ENCODE assay signal across 30 mouse cellular contexts in genomic region chr16:21168730-21169129, GRCm38 (mm10). TPM values are rescaled to one million over a fixed set of nuclear protein-coding genes. Genes with fewer than 3 reads are reported as not detected.
DNase-seq lines count a peak whose midpoint lies in the region; ATAC-seq and TF ChIP-seq lines count a peak whose summit lies in the region.
"Had no signal": no experiment of that assay in that cellular context is flagged by ENCODE, and none has a peak within 500 bp of the region (broad histone marks: within the 10 kb centered on the region; RNA-seq: fewer than 3 reads in every experiment).

No protein-coding gene starts in this region.

- DNase-seq in frontal cortex, postnatal 25 days (ENCODE audit: low spot score in 2 of 2): no peak
- no peak for DNase-seq in left cerebral cortex, adult 2 months (ENCODE audit: extremely low spot score in 1 of 2, low spot score in 2 of 2)
- DNase-seq in left cerebral cortex, postnatal 10 days (ENCODE audit: extremely low spot score in 1 of 2, low spot score in 2 of 2): no peak
- DNase-seq in right cerebral cortex, adult 18-20 months: peak; percentile 43
- DNase-seq in right cerebral cortex, postnatal 14 days: no peak
- DNase-seq: adrenal gland, postnatal 10 days; adrenal gland, postnatal 36 days; cerebellum, adult 11 months; cerebellum, adult 2 months; cerebellum, adult 9-11 months; cerebellum, postnatal 25 days; forebrain, postnatal 0 days; gastrocnemius, postnatal 10 days; gastrocnemius, postnatal 36 days; heart, adult 2 months; heart, postnatal 14 days; heart, postnatal 4 days had no signal

- H3K4me3 ChIP-seq in left cerebral cortex, adult 2 months: no peak overlapping the region
- H3K4me3 ChIP-seq: embryonic facial prominence, embryonic 12.5 days; embryonic facial prominence, embryonic 15.5 days; heart, adult 2 months; heart, embryonic 10.5 days; heart, embryonic 13.5 days had no signal

- TF ChIP-seq CTCF in left cerebral cortex, adult 2 months (IDR thresholded peaks at IDR 0.05): no peak

- ATAC-seq in frontal cortex, adult (ENCODE audit: low TSS enrichment): peak; percentile 93
- ATAC-seq: forebrain, embryonic 14.5 days; forebrain, postnatal 0 days; hindbrain, postnatal 0 days; inflammation-experienced regulatory T-cells, adult 6 months; Patski had no signal

- H3K27ac ChIP-seq in left cerebral cortex, adult 2 months: peak overlapping the region; percentile 69
- H3K27ac ChIP-seq: embryonic facial prominence, embryonic 12.5 days; embryonic facial prominence, embryonic 15.5 days; heart, adult 2 months; heart, embryonic 10.5 days; heart, embryonic 13.5 days; hindbrain, embryonic 14.5 days; hindbrain, postnatal 0 days had no signal

- intact Hi-C loops in left cerebral cortex, adult 2 months (cut with DNase I): loop anchor here (1.0 to 5.0 kb wide), 3 partner anchors 14 to 344 kb away; no protein-coding TSS in a partner anchor
- intact Hi-C loops in left cerebral cortex, postnatal 10 days (cut with DNase I): no loop called here

RNA-seq across cellular contexts. Expression of gene Teddm3, which starts 14.9 kb away (rescaled TPM):
- 1 to 10 TPM; 1.1 to 1.4 TPM for total RNA-seq in left cerebral cortex, adult 2 months (2021)
- under 1 TPM; 0.32 to 0.39 TPM for total RNA-seq in left cerebral cortex, postnatal 10 days (2021)
- total RNA-seq: adrenal gland, postnatal 10 days; adrenal gland, postnatal 36 days; CH12.LX; common myeloid progenitor, adult 5-6 weeks; forebrain, postnatal 0 days; gastrocnemius, postnatal 10 days; gastrocnemius, postnatal 36 days; granulocyte monocyte progenitor cell, adult 5-6 weeks; heart, adult 2 months; heart, postnatal 14 days; heart, postnatal 4 days had no signal

RNA-seq across cellular contexts. Expression of gene Ephb3, which starts 35.8 kb away (rescaled TPM):
- 10 to 100 TPM; 26.8 to 27.3 TPM for total RNA-seq in left cerebral cortex, adult 2 months (2021)
- total RNA-seq in left cerebral cortex, postnatal 10 days (2021): 10 to 100 TPM; 29.7 to 34.1 TPM
- total RNA-seq: CH12.LX; common myeloid progenitor, adult 5-6 weeks; granulocyte monocyte progenitor cell, adult 5-6 weeks had no signal
